Mouse (Mus musculus): ENCODE data around the gene Cdh23. TPM values are rescaled to one million over a fixed set of nuclear protein-coding genes. Genes with fewer than 3 reads are reported as not detected.
"Not testable (repeated sequence)": the region's sequence is repeated elsewhere in the genome, so short reads cannot be mapped to it uniquely, and the experiment has no call there.

The Cdh23 gene
- total and polyA plus RNA-seq, 3 experiments, result 0.05 TPM; not detected in 2

- no peak for TF ChIP-seq GATA1 (IDR thresholded peaks at IDR 0.05; ENCODE audit: borderline replicate concordance, low read length)
- no peak for TF ChIP-seq CTCF (IDR thresholded peaks at IDR 0.05; ENCODE audit: low read depth, low read length)
- TF ChIP-seq TAL1 (conservative IDR thresholded peaks at IDR 0.05; ENCODE audit: low read depth, low read length), result no peak
- TF ChIP-seq POLR2AphosphoS5 (IDR thresholded peaks at IDR 0.05; ENCODE audit: insufficient replicate concordance, low read depth, low read length), result no peak
- no peak for TF ChIP-seq GATA2 (IDR thresholded peaks at IDR 0.05; ENCODE audit: borderline replicate concordance, low read depth, low read length)
- DNase-seq (ENCODE audit: low spot score) (no peak), ATAC-seq (ENCODE audit: extremely low read depth, insufficient number of reproducible peaks, low FRiP score, poor library complexity, severe bottlenecking) (no peak)
- Histone ChIP-seq H3K9me3 (replicated peaks) (0 out of 2 replicates have a peak, but pooled peaks cover 2% of the 10 kb centered on the region), H3K4me3 (ENCODE audit: low read depth, low read length) (no peak overlapping the region), H3K4me1 (ENCODE audit: insufficient read depth, low read depth, low read length) (no peaks in the 10 kb centered on the region), H3K27me3 (ENCODE audit: insufficient read depth, low read length) (no peaks in the 10 kb centered on the region), H3K36me3 (replicated peaks) (peaks cover 25% of the 10 kb centered on the region)
These were observed 24.2 kb upstream of the Cdh23 start for GRCm38 (mm10) chr10:60720461-60720860.

DNA sequence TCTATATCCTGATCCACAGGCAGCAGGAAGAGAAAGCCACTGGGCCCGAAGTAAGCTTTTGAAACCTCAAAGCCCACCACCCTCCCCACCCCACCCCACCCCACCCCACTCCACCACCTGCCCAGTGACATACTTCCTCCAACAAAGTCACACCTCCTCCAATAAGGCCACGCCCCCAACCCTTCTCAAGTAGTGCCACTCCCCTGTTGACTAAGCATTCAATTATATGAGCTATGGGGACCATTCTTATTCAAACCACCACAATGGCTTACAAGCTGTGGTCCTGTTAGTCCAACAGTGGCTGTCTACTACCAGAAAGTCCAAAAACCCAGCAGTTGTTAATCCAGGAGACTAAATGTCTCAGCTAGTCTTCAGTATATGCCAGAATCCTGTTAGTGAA lies 22.2 kb upstream of the Cdh23 start:
- TF ChIP-seq TAL1 (conservative IDR thresholded peaks at IDR 0.05; ENCODE audit: low read depth, low read length) (no peak), GATA2 (IDR thresholded peaks at IDR 0.05; ENCODE audit: borderline replicate concordance, low read depth, low read length) (no peak), CTCF (IDR thresholded peaks at IDR 0.05; ENCODE audit: low read depth, low read length) (no peak), GATA1 (IDR thresholded peaks at IDR 0.05; ENCODE audit: borderline replicate concordance, low read length) (no peak), POLR2AphosphoS5 (IDR thresholded peaks at IDR 0.05; ENCODE audit: insufficient replicate concordance, low read depth, low read length) (no peak)
- no peak overlapping the region for H3K4me3 ChIP-seq (ENCODE audit: low read depth, low read length)
- H3K27me3 ChIP-seq (ENCODE audit: insufficient read depth, low read length), result no peaks in the 10 kb centered on the region
- DNase-seq (ENCODE audit: low spot score), result no peak
- peaks cover 12% of the 10 kb centered on the region for H3K36me3 ChIP-seq (replicated peaks)
- no peaks in the 10 kb centered on the region for H3K4me1 ChIP-seq (ENCODE audit: insufficient read depth, low read depth, low read length)
- ATAC-seq (ENCODE audit: extremely low read depth, insufficient number of reproducible peaks, low FRiP score, poor library complexity, severe bottlenecking), result no peak
- H3K9me3 ChIP-seq (replicated peaks), result peaks cover 7% of the 10 kb centered on the region; the same call in 1 of the 2 replicates

- Histone ChIP-seq H3K4me3 (ENCODE audit: low read depth, low read length) (no peak overlapping the region), H3K9me3 (replicated peaks) (peaks cover 15% of the 10 kb centered on the region; the same call in 1 of the 2 replicates), H3K36me3 (replicated peaks) (peaks cover 12% of the 10 kb centered on the region), H3K27me3 (ENCODE audit: insufficient read depth, low read length) (no peaks in the 10 kb centered on the region), H3K4me1 (ENCODE audit: insufficient read depth, low read depth, low read length) (no peaks in the 10 kb centered on the region)
- DNase-seq (ENCODE audit: low spot score) (no peak), ATAC-seq (ENCODE audit: extremely low read depth, insufficient number of reproducible peaks, low FRiP score, poor library complexity, severe bottlenecking) (no peak)
- no peak for TF ChIP-seq CTCF (IDR thresholded peaks at IDR 0.05; ENCODE audit: low read depth, low read length)
- TF ChIP-seq TAL1 (conservative IDR thresholded peaks at IDR 0.05; ENCODE audit: low read depth, low read length), result no peak
- no peak for TF ChIP-seq POLR2AphosphoS5 (IDR thresholded peaks at IDR 0.05; ENCODE audit: insufficient replicate concordance, low read depth, low read length)
- no peak for TF ChIP-seq GATA2 (IDR thresholded peaks at IDR 0.05; ENCODE audit: borderline replicate concordance, low read depth, low read length)
- no peak for TF ChIP-seq GATA1 (IDR thresholded peaks at IDR 0.05; ENCODE audit: borderline replicate concordance, low read length)
These were observed 20.2 kb upstream of the Cdh23 start for GRCm38 (mm10) chr10:60716449-60716848.

DNA sequence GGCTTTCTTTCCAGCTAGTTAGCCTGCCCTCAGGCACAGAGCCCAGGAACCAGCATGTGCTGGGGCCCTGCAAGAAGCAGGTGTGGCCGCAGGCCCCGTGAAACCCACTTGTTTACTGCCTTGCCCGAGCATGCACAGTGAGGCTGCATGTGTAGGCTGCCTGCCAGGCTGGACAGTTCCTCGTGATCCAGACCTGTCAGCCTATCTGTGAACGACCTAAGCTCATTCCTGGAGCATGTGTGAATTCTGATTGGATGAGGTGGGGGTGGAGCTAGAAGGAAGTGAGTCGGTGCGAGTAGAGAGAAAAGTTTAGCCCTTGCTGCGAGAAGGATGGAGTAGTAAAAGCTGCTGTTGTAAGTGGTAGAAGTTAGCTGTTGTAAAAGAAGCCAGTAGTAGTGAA lies 16.0 kb upstream of the Cdh23 start:
- H3K27me3 ChIP-seq (ENCODE audit: insufficient read depth, low read length); H3K4me1 ChIP-seq (ENCODE audit: insufficient read depth, low read depth, low read length); DNase-seq (ENCODE audit: low spot score); ATAC-seq (ENCODE audit: extremely low read depth, insufficient number of reproducible peaks, low FRiP score, poor library complexity, severe bottlenecking); H3K4me3 ChIP-seq (ENCODE audit: low read depth, low read length): not testable (repeated sequence)
- H3K36me3 ChIP-seq (replicated peaks), result peaks cover 12% of the 10 kb centered on the region
- H3K9me3 ChIP-seq (replicated peaks), result peaks cover 33% of the 10 kb centered on the region

DNA sequence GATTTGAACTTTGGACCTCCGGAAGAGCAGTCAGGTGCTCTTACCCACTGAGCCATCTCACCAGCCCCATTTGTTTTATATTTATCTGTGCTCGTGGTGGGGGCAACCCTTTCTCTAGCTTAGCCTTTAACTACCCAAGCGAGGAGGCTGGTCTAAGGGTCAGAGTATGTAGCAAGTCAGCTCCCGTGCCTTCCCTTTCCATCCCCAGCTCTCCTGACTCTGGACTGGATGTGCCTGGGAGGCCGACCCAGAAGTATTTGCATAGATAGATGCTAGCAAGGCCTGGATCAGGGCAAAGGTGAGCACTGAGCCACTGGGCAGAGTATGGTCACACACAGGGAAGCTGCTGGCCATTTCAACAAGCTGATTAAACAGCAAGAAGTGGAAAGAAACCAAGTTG lies 12.5 kb upstream of the Cdh23 start:
- Histone ChIP-seq H3K9me3 (replicated peaks) (peaks cover 32% of the 10 kb centered on the region), H3K4me3 (ENCODE audit: low read depth, low read length) (no peak overlapping the region), H3K36me3 (replicated peaks) (no peaks in the 10 kb centered on the region), H3K4me1 (ENCODE audit: insufficient read depth, low read depth, low read length) (no peaks in the 10 kb centered on the region), H3K27me3 (ENCODE audit: insufficient read depth, low read length) (no peaks in the 10 kb centered on the region)
- TF ChIP-seq GATA2 (IDR thresholded peaks at IDR 0.05; ENCODE audit: borderline replicate concordance, low read depth, low read length) (no peak), TAL1 (conservative IDR thresholded peaks at IDR 0.05; ENCODE audit: low read depth, low read length) (no peak), POLR2AphosphoS5 (IDR thresholded peaks at IDR 0.05; ENCODE audit: insufficient replicate concordance, low read depth, low read length) (no peak), GATA1 (IDR thresholded peaks at IDR 0.05; ENCODE audit: borderline replicate concordance, low read length) (no peak), CTCF (IDR thresholded peaks at IDR 0.05; ENCODE audit: low read depth, low read length) (no peak)
- ATAC-seq (ENCODE audit: extremely low read depth, insufficient number of reproducible peaks, low FRiP score, poor library complexity, severe bottlenecking) (no peak), DNase-seq (ENCODE audit: low spot score) (no peak)

- no peaks in the 10 kb centered on the region for H3K27me3 ChIP-seq (ENCODE audit: insufficient read depth, low read length)
These were observed 10.0 kb upstream of the Cdh23 start for GRCm38 (mm10) chr10:60706268-60706667.

DNA sequence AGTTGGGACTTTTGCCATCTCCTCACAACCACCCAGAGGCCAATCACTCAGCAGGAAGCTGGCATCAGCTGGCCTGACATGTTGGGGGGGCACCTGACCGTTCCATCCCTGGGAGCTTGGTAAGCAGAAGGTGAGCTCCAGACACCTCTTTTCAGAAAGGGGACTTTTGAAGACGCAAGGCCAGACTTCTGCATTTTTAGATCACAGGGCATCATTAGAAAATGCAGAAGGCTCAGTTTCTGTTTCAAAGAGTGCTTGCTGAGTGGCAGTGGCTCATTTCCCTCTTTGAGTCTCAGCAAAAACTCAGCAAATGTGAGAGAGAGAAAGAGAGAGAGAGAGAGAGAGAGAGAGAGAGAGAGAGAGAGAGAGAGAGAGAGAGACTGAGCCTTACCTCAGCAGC lies 8.8 kb upstream of the Cdh23 start:
- H3K9me3 ChIP-seq (replicated peaks), result peaks cover 29% of the 10 kb centered on the region
- no peaks in the 10 kb centered on the region for H3K4me1 ChIP-seq (ENCODE audit: insufficient read depth, low read depth, low read length)
- no peaks in the 10 kb centered on the region for H3K27me3 ChIP-seq (ENCODE audit: insufficient read depth, low read length)
- ATAC-seq (ENCODE audit: extremely low read depth, insufficient number of reproducible peaks, low FRiP score, poor library complexity, severe bottlenecking) (no peak), DNase-seq (ENCODE audit: low spot score) (no peak)
- H3K36me3 ChIP-seq (replicated peaks), result no peaks in the 10 kb centered on the region
- H3K4me3 ChIP-seq (ENCODE audit: low read depth, low read length), result no peak overlapping the region
- TF ChIP-seq CTCF (IDR thresholded peaks at IDR 0.05; ENCODE audit: low read depth, low read length) (no peak), TAL1 (conservative IDR thresholded peaks at IDR 0.05; ENCODE audit: low read depth, low read length) (no peak), GATA2 (IDR thresholded peaks at IDR 0.05; ENCODE audit: borderline replicate concordance, low read depth, low read length) (no peak), POLR2AphosphoS5 (IDR thresholded peaks at IDR 0.05; ENCODE audit: insufficient replicate concordance, low read depth, low read length) (no peak), GATA1 (IDR thresholded peaks at IDR 0.05; ENCODE audit: borderline replicate concordance, low read length) (no peak)

More at GRCm38 (mm10) chr10:60706268-60706667, 10.0 kb upstream of the Cdh23 start:
- Histone ChIP-seq H3K4me3 (ENCODE audit: low read depth, low read length) (no peak overlapping the region), H3K36me3 (replicated peaks) (no peaks in the 10 kb centered on the region), H3K4me1 (ENCODE audit: insufficient read depth, low read depth, low read length) (no peaks in the 10 kb centered on the region), H3K9me3 (replicated peaks) (peaks cover 25% of the 10 kb centered on the region)
- ATAC-seq (ENCODE audit: extremely low read depth, insufficient number of reproducible peaks, low FRiP score, poor library complexity, severe bottlenecking) (no peak), DNase-seq (ENCODE audit: low spot score) (no peak)
- TF ChIP-seq TAL1 (conservative IDR thresholded peaks at IDR 0.05; ENCODE audit: low read depth, low read length), result no peak
- no peak for TF ChIP-seq CTCF (IDR thresholded peaks at IDR 0.05; ENCODE audit: low read depth, low read length)
- TF ChIP-seq GATA1 (IDR thresholded peaks at IDR 0.05; ENCODE audit: borderline replicate concordance, low read length), result no peak
- no peak for TF ChIP-seq GATA2 (IDR thresholded peaks at IDR 0.05; ENCODE audit: borderline replicate concordance, low read depth, low read length)
- TF ChIP-seq POLR2AphosphoS5 (IDR thresholded peaks at IDR 0.05; ENCODE audit: insufficient replicate concordance, low read depth, low read length), result no peak

Measured in G1E (cell line).